Mouse (Mus musculus) limb, embryonic 13.5 days (tissue): ENCODE results near the gene Dock10. TPM values are rescaled to one million over a fixed set of nuclear protein-coding genes. Genes with fewer than 3 reads are reported as not detected.

Experiments used
- ATAC-seq: fragments of 200-750 bp; cut with Nextera tagmentation; 2 replicates; pipeline ENCODE4 v1.8.0; 2017; ENCODE audit warnings: low read depth, moderate number of reproducible peaks, moderate TSS enrichment; ENCODE audit not compliant: low FRiP score
- H3K27ac ChIP-seq: fragments of 300-500 bp; sonication (generic); 2 replicates; pipeline ENCODE4 v1.5.1; 2015; ENCODE audit warnings: inconsistent platforms, mild to moderate bottlenecking, moderate library complexity
- H3K27me3 ChIP-seq: fragments of 300-500 bp; sonication (generic); 2 replicates; pipeline ENCODE4 v1.6.1; 2015; ENCODE audit warnings: mild to moderate bottlenecking, inconsistent platforms
- H3K36me3 ChIP-seq: fragments of 300-500 bp; sonication (generic); 2 replicates; pipeline ENCODE4 v1.6.1; 2015; ENCODE audit warnings: inconsistent platforms, mild to moderate bottlenecking, moderate library complexity
- H3K4me1 ChIP-seq: fragments of 300-500 bp; sonication (generic); 2 replicates; pipeline ENCODE4 v1.6.1; 2015; ENCODE audit warnings: inconsistent platforms
- H3K4me2 ChIP-seq: fragments of 300-500 bp; sonication (generic); replicated peaks from 2 replicates; pipeline ENCODE4 v1.6.1; 2015; ENCODE audit warnings: inconsistent platforms, mild to moderate bottlenecking, moderate library complexity
- H3K4me3 ChIP-seq: fragments of 300-500 bp; sonication (generic); 2 replicates; pipeline ENCODE4 v1.5.1; 2015; ENCODE audit warnings: moderate library complexity, mild to moderate bottlenecking, inconsistent platforms
- H3K9ac ChIP-seq: fragments of 300-500 bp; sonication (generic); 2 replicates; pipeline ENCODE4 v1.6.1; 2015; ENCODE audit warnings: mild to moderate bottlenecking, inconsistent platforms
- H3K9me3 ChIP-seq: fragments of 300-500 bp; sonication (generic); 2 replicates; pipeline ENCODE4 v1.6.1; 2016; ENCODE audit warnings: inconsistent platforms
- WGBS: fragments of 180-500 bp; shearing (Covaris S2); methylation state at CpG from one replicate; pipeline ENCODE4 v1.1.7; 2015; 5-methylcytosine and 5-hydroxymethylcytosine counted together
- polyA plus RNA-seq: library from polyadenylated mRNA; unstranded; fragments of >200 nt; fragmentation: Nextera tagmentation; extraction: Ambion mirVana; gene quantifications from 2 replicates; pipeline ENCODE4 v1.2.1, GENCODE M21; 2015

The Dock10 gene
- polyA plus RNA-seq, result 4.0 and 4.4 TPM in 2 replicates

- ATAC-seq, result peak; percentile 78
- under 1% methylated on average over 82 of the region's 82 CpGs for WGBS
- H3K27ac ChIP-seq, result 0 out of 2 replicates have a peak within 1 kb of the TSS, but pooled peaks have one; percentile 3
- peak within 1 kb of the TSS; percentile 93 for H3K4me2 ChIP-seq
- H3K9me3 ChIP-seq, result no peaks in the 10 kb centered on the region
- peaks cover 30% of the 10 kb centered on the region for H3K27me3 ChIP-seq
- H3K4me3 ChIP-seq, result peak within 1 kb of the TSS; percentile 67
- H3K9ac ChIP-seq, result peak within 1 kb of the TSS; percentile 78
- no peaks in the 10 kb centered on the region for H3K36me3 ChIP-seq
- H3K4me1 ChIP-seq, result peaks cover 12% of the 10 kb centered on the region
These were observed at the start of gene Dock10 for GRCm38 (mm10) chr1:80757977-80758797. Dock10 (minus strand) TSS chr1:80758527.

GRCm38 (mm10) chr1:80806835-80807398, 48.6 kb upstream of the Dock10 start:
- Histone ChIP-seq H3K9me3 (no peaks in the 10 kb centered on the region), H3K27ac (no peak overlapping the region), H3K27me3 (no peaks in the 10 kb centered on the region), H3K36me3 (no peaks in the 10 kb centered on the region), H3K9ac (no peak overlapping the region), H3K4me1 (no peaks in the 10 kb centered on the region), H3K4me3 (no peak overlapping the region), H3K4me2 (no peak overlapping the region)
- no peak for ATAC-seq
- WGBS, result 61% methylated on average over 3 of the region's 3 CpGs

DNA sequence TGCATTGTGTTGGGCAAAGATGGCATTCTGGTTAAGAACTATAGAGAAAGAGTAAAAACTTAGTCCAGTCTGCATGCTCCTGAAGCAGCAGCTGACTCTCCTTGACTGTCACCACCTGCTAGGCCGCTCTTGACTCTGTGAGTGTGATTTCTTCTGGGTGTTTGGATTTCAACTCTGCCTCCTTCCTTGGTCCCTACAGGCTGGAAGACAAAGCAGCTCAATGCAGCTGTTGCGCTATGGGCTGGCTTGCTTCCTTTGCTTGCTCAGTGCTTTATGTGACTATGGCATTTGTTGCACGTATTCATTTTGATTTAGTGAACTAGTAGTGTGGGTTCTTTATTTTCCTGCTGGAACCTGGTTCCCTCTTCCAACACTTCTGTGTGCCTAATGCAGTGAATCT, 43.7 kb upstream of the Dock10 start:
- H3K4me3 ChIP-seq, result no peak overlapping the region
- 73% methylated on average over 3 of the region's 3 CpGs for WGBS
- no peak overlapping the region for H3K9ac ChIP-seq
- H3K27ac ChIP-seq, result no peak overlapping the region
- no peak overlapping the region for H3K4me2 ChIP-seq
- H3K36me3 ChIP-seq, result no peaks in the 10 kb centered on the region
- no peaks in the 10 kb centered on the region for H3K4me1 ChIP-seq
- no peak for ATAC-seq
- no peaks in the 10 kb centered on the region for H3K9me3 ChIP-seq
- H3K27me3 ChIP-seq, result no peaks in the 10 kb centered on the region

DNA sequence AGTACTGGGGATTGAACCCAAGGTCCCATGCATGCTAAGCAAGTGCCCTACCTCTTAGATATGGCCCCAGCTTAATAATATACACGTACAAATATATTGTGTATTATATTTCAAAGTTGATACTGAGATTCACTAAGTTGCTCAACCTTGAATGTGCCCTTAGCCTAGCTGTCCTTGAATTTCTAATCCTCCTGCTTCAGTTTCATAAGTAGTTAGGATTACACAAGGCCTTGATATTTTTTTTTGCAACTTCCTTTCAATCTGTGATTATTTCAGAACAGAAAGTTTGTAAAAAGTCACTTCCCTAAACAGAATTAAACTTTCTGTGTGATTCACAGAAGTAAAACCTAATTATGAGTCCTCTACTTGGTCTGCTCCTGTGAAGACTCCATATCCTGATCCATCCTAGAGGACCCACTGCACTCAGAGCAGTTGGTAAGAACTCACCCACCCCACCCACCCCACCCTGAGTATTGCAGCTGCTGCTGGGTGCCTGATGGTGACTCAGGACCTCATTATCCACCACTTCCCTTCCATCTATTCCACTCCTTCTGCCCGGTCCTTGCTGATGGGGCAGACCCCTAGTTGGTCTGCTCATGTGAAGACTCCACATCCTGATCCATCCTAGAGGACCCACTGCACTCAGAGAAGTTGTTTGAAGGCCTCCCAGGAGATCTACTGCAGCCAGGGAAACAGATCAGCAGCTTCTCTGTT, 26.9 kb upstream of the Dock10 start:
- no peak for ATAC-seq
- WGBS, result 86% methylated on average over 2 of the region's 2 CpGs
- Histone ChIP-seq H3K27me3 (no peaks in the 10 kb centered on the region), H3K4me1 (no peaks in the 10 kb centered on the region), H3K9me3 (no peaks in the 10 kb centered on the region), H3K4me3 (no peak overlapping the region), H3K4me2 (no peak overlapping the region), H3K27ac (no peak overlapping the region), H3K9ac (no peak overlapping the region), H3K36me3 (no peaks in the 10 kb centered on the region)

- Histone ChIP-seq H3K27ac (no peak overlapping the region), H3K4me1 (no peaks in the 10 kb centered on the region), H3K27me3 (no peaks in the 10 kb centered on the region), H3K4me2 (no peak overlapping the region), H3K4me3 (no peak overlapping the region), H3K9me3 (no peaks in the 10 kb centered on the region), H3K36me3 (no peaks in the 10 kb centered on the region), H3K9ac (no peak overlapping the region)
- ATAC-seq, result peak; percentile 61; the same call in 1 of the 2 replicates
- 9% methylated on average over 3 of the region's 3 CpGs for WGBS
These were observed 25.8 kb upstream of the Dock10 start for GRCm38 (mm10) chr1:80784155-80784554.

GRCm38 (mm10) chr1:80765504-80765903, 7.2 kb upstream of the Dock10 start:
- Histone ChIP-seq H3K4me2 (no peak overlapping the region), H3K27ac (no peak overlapping the region), H3K4me1 (no peaks in the 10 kb centered on the region), H3K4me3 (no peak overlapping the region), H3K9ac (no peak overlapping the region), H3K9me3 (no peaks in the 10 kb centered on the region), H3K36me3 (no peaks in the 10 kb centered on the region), H3K27me3 (no peaks in the 10 kb centered on the region)
- 80% methylated on average over 2 of the region's 2 CpGs for WGBS
- no peak for ATAC-seq

GRCm38 (mm10) chr1:80763042-80763950, 5.0 kb upstream of the Dock10 start:
- Histone ChIP-seq H3K4me3 (no peak overlapping the region), H3K27me3 (peaks cover 12% of the 10 kb centered on the region), H3K9ac (no peak overlapping the region), H3K4me2 (no peak overlapping the region), H3K27ac (no peak overlapping the region), H3K36me3 (no peaks in the 10 kb centered on the region), H3K4me1 (no peaks in the 10 kb centered on the region), H3K9me3 (no peaks in the 10 kb centered on the region)
- WGBS, result 62% methylated on average over 4 of the region's 4 CpGs
- no peak for ATAC-seq

- H3K27me3 ChIP-seq, result peaks cover 30% of the 10 kb centered on the region
- peaks cover 12% of the 10 kb centered on the region for H3K4me1 ChIP-seq
- peak overlapping the region; percentile 93 for H3K4me2 ChIP-seq
- WGBS, result 5% methylated on average over 6 of the region's 6 CpGs
- no peaks in the 10 kb centered on the region for H3K36me3 ChIP-seq
- peak overlapping the region; percentile 67 for H3K4me3 ChIP-seq
- H3K27ac ChIP-seq, result no peak overlapping the region
- peak overlapping the region; percentile 78 for H3K9ac ChIP-seq
- 0 out of 2 replicates have a peak, but pooled peaks have one; percentile 1 for ATAC-seq
- H3K9me3 ChIP-seq, result no peaks in the 10 kb centered on the region
These were observed 464 bp upstream of the Dock10 start for GRCm38 (mm10) chr1:80758798-80759184.

DNA sequence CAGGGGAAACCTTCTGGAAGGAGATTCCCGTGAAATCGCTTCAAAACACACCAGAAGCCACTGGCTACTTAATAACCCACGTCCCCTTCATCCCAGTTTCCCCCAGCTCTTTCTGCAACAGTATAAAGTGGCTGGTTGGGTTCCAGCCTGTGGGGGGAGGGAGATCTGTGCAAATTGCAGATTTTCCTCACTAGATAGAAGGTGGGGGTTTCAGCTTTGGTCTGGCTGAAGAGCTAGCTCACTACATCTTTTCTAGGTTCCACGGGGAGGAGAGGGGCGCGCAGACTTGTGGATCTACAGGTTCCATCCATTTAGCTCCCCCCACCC, 714 bp downstream of the Dock10 start:
- H3K4me1 ChIP-seq, result peaks cover 12% of the 10 kb centered on the region
- H3K9me3 ChIP-seq, result no peaks in the 10 kb centered on the region
- H3K27ac ChIP-seq, result no peak overlapping the region
- peak overlapping the region; percentile 78 for H3K9ac ChIP-seq
- no peak for ATAC-seq
- peak overlapping the region; percentile 93 for H3K4me2 ChIP-seq
- WGBS, result under 1% methylated on average over 6 of the region's 6 CpGs
- H3K27me3 ChIP-seq, result peaks cover 30% of the 10 kb centered on the region
- peak overlapping the region; percentile 67 for H3K4me3 ChIP-seq
- no peaks in the 10 kb centered on the region for H3K36me3 ChIP-seq

GRCm38 (mm10) chr1:80756824-80757649, 1.3 kb downstream of the Dock10 start:
- Histone ChIP-seq H3K4me3 (peak overlapping the region; percentile 67), H3K9me3 (no peaks in the 10 kb centered on the region), H3K4me2 (peak overlapping the region; percentile 93), H3K9ac (no peak overlapping the region), H3K27ac (no peak overlapping the region), H3K27me3 (peaks cover 30% of the 10 kb centered on the region), H3K4me1 (peaks cover 12% of the 10 kb centered on the region), H3K36me3 (no peaks in the 10 kb centered on the region)
- no peak for ATAC-seq
- 6% methylated on average over 14 of the region's 14 CpGs for WGBS

DNA sequence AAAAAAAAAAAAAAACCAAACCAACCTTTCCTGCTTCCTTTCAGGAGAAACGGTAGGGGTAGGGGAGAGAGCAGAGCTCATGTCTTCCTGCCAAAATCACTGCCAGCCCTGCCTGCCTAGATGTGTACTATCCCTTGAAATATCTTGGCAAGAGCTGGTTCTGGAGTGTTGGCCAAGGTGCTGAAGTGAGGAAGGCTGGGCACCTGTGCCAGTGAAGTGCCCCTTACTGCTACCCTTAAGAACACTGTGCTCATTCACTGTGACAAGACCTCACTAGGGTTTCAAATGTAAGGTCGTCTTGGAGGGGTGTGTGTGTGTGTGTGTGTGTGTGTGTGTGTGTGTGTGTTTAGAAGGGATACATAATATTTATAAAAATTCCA, 2.3 kb downstream of the Dock10 start:
- ATAC-seq, result no peak
- Histone ChIP-seq H3K27ac (no peak overlapping the region), H3K4me2 (no peak overlapping the region), H3K9ac (no peak overlapping the region), H3K27me3 (peaks cover 30% of the 10 kb centered on the region), H3K4me3 (no peak overlapping the region), H3K36me3 (no peaks in the 10 kb centered on the region), H3K4me1 (peaks cover 12% of the 10 kb centered on the region), H3K9me3 (no peaks in the 10 kb centered on the region)
- WGBS, result 19% methylated on average over 2 of the region's 2 CpGs
